Mouse (Mus musculus): ENCODE measurements around the gene Ntsr2.

DNA sequence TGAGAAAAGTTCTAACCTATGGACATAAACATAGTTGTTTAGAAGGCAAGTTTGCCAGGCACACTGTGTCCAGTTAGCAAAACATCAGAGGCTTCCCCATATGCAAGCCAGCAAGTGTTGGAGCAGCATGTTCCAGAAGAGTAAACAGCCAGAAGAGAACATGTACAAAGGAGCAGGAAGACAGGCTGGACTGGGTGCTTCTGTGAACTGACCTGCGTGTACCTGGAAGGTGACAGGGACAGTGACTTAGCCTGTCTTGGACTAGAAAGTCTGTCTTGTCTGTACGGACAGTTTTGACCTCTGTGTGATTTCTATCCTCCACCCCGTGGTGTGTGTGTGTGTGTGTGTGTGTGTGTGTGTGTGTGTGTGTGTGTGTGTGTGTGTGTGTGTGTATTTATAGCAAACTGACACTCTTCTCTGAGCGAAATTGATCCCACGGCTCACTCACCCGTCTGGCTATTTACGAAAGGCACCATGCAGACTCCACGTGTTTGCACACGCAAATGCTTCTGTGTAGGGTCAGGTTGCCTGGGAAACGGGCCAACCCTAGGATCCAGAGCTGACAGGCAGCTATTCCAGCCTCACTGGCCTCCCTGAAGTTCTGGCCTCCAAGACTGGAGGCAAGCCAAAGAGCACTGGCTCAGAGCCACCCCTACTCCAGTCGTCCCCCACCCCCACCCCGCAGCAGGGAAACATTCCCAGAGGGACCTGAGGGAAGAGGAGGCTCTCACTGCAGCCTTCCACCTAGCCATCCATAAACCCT, 34.5 kb upstream of the Ntsr2 start:
- TF ChIP-seq CTCF (IDR thresholded peaks at IDR 0.05; ENCODE audit: borderline replicate concordance, control insufficient read depth, extremely low read depth, insufficient read depth, low read length, poor library complexity) (no peak), POLR2A (IDR thresholded peaks at IDR 0.05; ENCODE audit: control insufficient read depth, extremely low read depth, insufficient read depth, low read length, poor library complexity) (no peak)
